Mouse (Mus musculus): ENCODE measurements around the gene Lrrc49. TPM values are rescaled to one million over a fixed set of nuclear protein-coding genes. Genes with fewer than 3 reads are reported as not detected.

Lrrc49 gene
- polyA plus RNA-seq, 1 experiment from 2014 or later: 83.5 TPM

DNA sequence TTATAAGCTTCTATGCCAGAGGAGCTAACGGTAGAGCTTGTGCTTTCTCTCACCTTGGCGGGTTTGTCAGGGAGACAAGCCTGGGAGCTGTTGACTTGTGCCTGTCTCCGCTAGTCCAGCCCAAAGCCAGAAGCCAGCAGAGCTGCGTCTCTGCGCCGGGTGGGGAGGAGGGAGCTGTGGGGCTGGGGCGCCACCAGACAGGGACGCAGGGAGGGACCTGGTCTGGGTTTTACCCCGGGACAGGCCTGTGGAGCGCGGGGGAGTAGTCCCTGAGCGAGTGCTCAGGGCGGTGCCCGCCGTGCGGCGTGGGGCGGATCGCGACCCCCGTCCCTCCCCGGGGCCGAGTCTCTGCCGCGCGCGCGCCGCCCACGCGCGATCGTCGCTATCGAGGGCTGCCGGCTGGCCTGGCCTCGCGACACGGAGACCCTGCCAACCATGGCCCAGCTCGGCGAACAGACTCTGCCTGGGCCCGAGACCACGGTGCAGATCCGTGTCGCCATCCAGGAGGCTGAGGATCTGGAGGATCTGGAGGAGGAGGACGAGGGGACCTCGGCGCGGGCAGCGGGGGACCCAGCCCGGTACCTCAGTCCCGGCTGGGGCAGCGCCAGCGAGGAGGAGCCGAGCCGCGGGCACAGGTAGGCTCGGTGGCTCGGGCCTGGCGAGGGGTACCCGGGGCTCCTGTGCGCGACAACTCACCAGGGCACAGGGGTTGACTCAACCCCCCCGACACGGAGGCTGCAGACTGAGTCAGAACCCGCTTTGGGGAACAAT, 25.0 kb upstream of the Lrrc49 start, which contains the start of gene Larp6:
TSS of gene Larp6 (plus strand) at position 219 of the 771 bp plus-strand sequence.
- Histone ChIP-seq H3K9me3 (replicated peaks; ENCODE audit: control insufficient read depth, low read length, poor library complexity, severe bottlenecking) (no peaks in the 10 kb centered on the region), H3K4me1 (ENCODE audit: control insufficient read depth, insufficient read depth, low read length) (peaks cover 25% of the 10 kb centered on the region), H3K27me3 (ENCODE audit: control insufficient read depth, insufficient read depth, low read depth, low read length) (no peaks in the 10 kb centered on the region), H3K9ac (ENCODE audit: low read depth, low read length) (peak within 1 kb of the TSS; percentile 96), H3K27ac (ENCODE audit: low read length) (peak within 1 kb of the TSS; percentile 74), H3K4me3 (ENCODE audit: low read depth, low read length) (peak within 1 kb of the TSS; percentile 72), H3K36me3 (ENCODE audit: control insufficient read depth, insufficient read depth, low read length) (no peaks in the 10 kb centered on the region), H3K4me2 (ENCODE audit: low read length) (peak within 1 kb of the TSS; percentile 89)
- peak; percentile 74 for ATAC-seq
- under 1% methylated on average over 62 of the region's 66 CpGs for WGBS

DNA sequence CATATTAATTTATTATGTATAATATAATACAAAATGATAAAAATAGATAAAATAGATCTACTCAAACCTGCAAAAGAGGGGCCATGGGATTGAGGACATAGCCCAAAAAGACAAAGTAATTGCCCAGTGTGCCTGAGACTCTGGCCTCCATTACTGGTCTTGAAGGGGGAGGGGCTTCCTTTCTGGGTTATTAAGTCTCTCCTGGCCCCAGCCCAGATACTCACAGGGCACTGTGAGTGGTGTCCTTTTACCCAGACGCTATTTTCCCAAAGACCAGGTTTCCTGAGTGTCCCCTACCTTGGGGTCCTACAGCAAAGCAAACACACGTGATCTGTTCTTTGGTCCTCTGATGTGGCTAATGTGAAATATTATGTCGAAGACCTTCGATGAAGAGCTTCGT, 24.1 kb upstream of the Lrrc49 start:
- Histone ChIP-seq H3K9ac (ENCODE audit: low read depth, low read length) (peak overlapping the region; percentile 16; the same call in 1 of the 2 replicates), H3K4me2 (ENCODE audit: low read length) (peak overlapping the region; percentile 89), H3K4me3 (ENCODE audit: low read depth, low read length) (no peak overlapping the region), H3K27ac (ENCODE audit: low read length) (0 out of 2 replicates have a peak overlapping the region, but pooled peaks have one; percentile 74), H3K9me3 (replicated peaks; ENCODE audit: control insufficient read depth, low read length, poor library complexity, severe bottlenecking) (no peaks in the 10 kb centered on the region), H3K36me3 (ENCODE audit: control insufficient read depth, insufficient read depth, low read length) (no peaks in the 10 kb centered on the region), H3K27me3 (ENCODE audit: control insufficient read depth, insufficient read depth, low read depth, low read length) (no peaks in the 10 kb centered on the region), H3K4me1 (ENCODE audit: control insufficient read depth, insufficient read depth, low read length) (peaks cover 25% of the 10 kb centered on the region)
- ATAC-seq: no peak
- WGBS: 82% methylated on average over 5 of the region's 5 CpGs

DNA sequence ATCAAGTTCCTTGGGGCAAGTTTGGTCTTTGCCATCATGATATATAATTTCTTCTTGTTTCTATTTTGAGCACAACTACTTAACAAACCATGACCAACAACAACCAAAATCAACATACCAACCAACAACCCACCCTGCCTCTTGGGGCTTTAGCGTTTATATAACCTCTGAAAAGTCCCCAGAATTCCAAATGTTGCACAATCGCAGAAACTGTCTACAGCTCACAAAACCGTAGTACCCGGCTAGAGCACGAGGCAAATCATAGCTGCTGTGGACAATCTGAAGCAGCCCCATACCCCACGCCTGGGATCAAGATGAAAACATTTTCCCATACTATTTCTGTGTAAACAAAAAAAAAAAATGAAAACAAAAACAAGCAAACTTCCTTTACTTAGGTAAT, 21.8 kb upstream of the Lrrc49 start:
- WGBS: 89% methylated on average over 6 of the region's 6 CpGs
- ATAC-seq: no peak

DNA sequence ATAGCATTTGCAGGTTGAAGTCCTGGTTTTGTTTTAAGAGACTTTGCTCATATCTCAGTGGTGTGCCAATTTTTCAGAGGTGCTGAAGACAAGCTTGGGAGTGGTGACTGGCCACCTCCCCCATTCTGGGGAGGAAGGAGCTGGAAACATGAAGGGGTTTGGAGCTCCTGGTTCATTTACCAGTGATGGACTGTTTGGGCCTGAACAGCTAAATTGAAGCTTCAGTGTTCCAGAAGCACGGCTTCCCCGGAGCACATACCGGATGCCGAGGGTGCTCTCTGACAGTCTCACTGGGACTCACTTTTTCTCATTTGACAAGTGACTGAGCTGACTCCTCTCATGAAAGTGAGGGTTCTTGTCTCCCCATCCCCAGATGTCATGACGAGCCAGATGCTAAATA, 20.6 kb upstream of the Lrrc49 start:
- H3K9ac ChIP-seq (ENCODE audit: low read depth, low read length): no peak overlapping the region
- no peaks in the 10 kb centered on the region for H3K9me3 ChIP-seq (replicated peaks; ENCODE audit: control insufficient read depth, low read length, poor library complexity, severe bottlenecking)
- ATAC-seq: no peak
- no peak overlapping the region for H3K4me2 ChIP-seq (ENCODE audit: low read length)
- no peaks in the 10 kb centered on the region for H3K36me3 ChIP-seq (ENCODE audit: control insufficient read depth, insufficient read depth, low read length)
- H3K4me3 ChIP-seq (ENCODE audit: low read depth, low read length): no peak overlapping the region
- 93% methylated on average over 5 of the region's 5 CpGs for WGBS
- no peak overlapping the region for H3K27ac ChIP-seq (ENCODE audit: low read length)
- H3K4me1 ChIP-seq (ENCODE audit: control insufficient read depth, insufficient read depth, low read length): peaks cover 10% of the 10 kb centered on the region
- no peaks in the 10 kb centered on the region for H3K27me3 ChIP-seq (ENCODE audit: control insufficient read depth, insufficient read depth, low read depth, low read length)

More for the DNA sequence above, 21.8 kb upstream of the Lrrc49 start:
- Histone ChIP-seq H3K36me3 (ENCODE audit: control insufficient read depth, insufficient read depth, low read length) (no peaks in the 10 kb centered on the region), H3K27me3 (ENCODE audit: control insufficient read depth, insufficient read depth, low read depth, low read length) (no peaks in the 10 kb centered on the region), H3K4me1 (ENCODE audit: control insufficient read depth, insufficient read depth, low read length) (peaks cover 19% of the 10 kb centered on the region), H3K9ac (ENCODE audit: low read depth, low read length) (no peak overlapping the region), H3K4me3 (ENCODE audit: low read depth, low read length) (no peak overlapping the region), H3K9me3 (replicated peaks; ENCODE audit: control insufficient read depth, low read length, poor library complexity, severe bottlenecking) (no peaks in the 10 kb centered on the region), H3K4me2 (ENCODE audit: low read length) (no peak overlapping the region), H3K27ac (ENCODE audit: low read length) (no peak overlapping the region)

DNA sequence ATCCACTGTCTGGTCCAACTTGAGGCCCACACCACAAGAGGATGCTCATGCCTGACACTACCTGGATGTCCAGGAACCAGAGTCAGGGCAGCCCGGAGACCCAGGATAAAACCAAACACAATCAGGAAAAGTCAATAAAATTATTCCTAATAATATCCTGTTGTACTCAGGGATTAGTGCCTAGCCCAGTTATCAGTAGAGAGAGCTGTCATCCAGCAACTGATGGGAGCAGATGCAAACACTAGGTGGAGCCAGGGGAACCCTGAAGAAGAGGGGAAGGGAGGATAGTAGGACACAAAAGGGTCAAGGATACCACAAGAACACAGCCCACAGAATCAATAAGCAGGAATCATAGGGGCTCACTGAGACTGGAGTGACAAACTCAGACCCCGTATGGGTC, 19.6 kb upstream of the Lrrc49 start:
- Histone ChIP-seq H3K27me3 (ENCODE audit: control insufficient read depth, insufficient read depth, low read depth, low read length) (no peaks in the 10 kb centered on the region), H3K36me3 (ENCODE audit: control insufficient read depth, insufficient read depth, low read length) (no peaks in the 10 kb centered on the region), H3K27ac (ENCODE audit: low read length) (no peak overlapping the region), H3K4me3 (ENCODE audit: low read depth, low read length) (no peak overlapping the region), H3K9me3 (replicated peaks; ENCODE audit: control insufficient read depth, low read length, poor library complexity, severe bottlenecking) (no peaks in the 10 kb centered on the region), H3K4me2 (ENCODE audit: low read length) (no peak overlapping the region), H3K4me1 (ENCODE audit: control insufficient read depth, insufficient read depth, low read length) (peaks cover 7% of the 10 kb centered on the region), H3K9ac (ENCODE audit: low read depth, low read length) (no peak overlapping the region)
- 94% methylated on average over 2 of the region's 2 CpGs for WGBS
- ATAC-seq: no peak

DNA sequence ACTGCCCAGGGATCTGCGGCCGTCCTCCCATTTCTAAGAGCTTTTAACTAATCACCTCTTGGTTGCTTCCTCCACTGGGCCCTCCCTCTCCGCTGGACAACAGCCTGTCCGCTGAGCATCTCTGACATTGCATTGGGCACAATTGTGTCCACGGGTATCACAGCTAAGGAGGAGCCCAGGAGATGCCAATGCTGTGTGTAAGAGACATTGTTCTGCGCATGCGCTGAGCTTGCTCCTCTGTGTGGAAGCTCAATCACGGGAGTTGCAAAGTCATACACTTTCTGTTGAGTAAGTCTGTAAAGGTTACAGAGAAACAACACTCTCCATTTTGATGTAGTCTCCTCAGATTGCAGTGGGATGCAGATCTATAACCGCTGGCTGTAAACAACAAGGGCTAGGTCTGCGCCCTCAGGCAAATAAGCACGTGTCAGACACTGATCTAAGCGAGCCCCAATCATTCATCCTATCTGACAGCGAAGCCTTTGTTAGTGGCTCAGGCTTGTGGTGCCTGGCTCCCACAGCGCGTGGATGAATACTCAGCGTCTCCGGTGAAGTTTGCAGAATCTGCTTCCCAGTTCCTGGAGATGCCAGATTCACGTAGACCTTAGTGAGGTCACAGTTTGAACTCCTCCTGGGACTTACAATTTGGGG, 11.7 kb upstream of the Lrrc49 start:
- Histone ChIP-seq H3K27ac (ENCODE audit: low read length) (no peak overlapping the region), H3K27me3 (ENCODE audit: control insufficient read depth, insufficient read depth, low read depth, low read length) (no peaks in the 10 kb centered on the region), H3K9me3 (replicated peaks; ENCODE audit: control insufficient read depth, low read length, poor library complexity, severe bottlenecking) (no peaks in the 10 kb centered on the region), H3K4me3 (ENCODE audit: low read depth, low read length) (no peak overlapping the region), H3K4me1 (ENCODE audit: control insufficient read depth, insufficient read depth, low read length) (no peaks in the 10 kb centered on the region; the same call in 1 of the 2 replicates), H3K9ac (ENCODE audit: low read depth, low read length) (no peak overlapping the region), H3K4me2 (ENCODE audit: low read length) (0 out of 2 replicates have a peak overlapping the region, but pooled peaks have one; percentile 14), H3K36me3 (ENCODE audit: control insufficient read depth, insufficient read depth, low read length) (no peaks in the 10 kb centered on the region)
- ATAC-seq: no peak
- WGBS: 71% methylated on average over 18 of the region's 18 CpGs

DNA sequence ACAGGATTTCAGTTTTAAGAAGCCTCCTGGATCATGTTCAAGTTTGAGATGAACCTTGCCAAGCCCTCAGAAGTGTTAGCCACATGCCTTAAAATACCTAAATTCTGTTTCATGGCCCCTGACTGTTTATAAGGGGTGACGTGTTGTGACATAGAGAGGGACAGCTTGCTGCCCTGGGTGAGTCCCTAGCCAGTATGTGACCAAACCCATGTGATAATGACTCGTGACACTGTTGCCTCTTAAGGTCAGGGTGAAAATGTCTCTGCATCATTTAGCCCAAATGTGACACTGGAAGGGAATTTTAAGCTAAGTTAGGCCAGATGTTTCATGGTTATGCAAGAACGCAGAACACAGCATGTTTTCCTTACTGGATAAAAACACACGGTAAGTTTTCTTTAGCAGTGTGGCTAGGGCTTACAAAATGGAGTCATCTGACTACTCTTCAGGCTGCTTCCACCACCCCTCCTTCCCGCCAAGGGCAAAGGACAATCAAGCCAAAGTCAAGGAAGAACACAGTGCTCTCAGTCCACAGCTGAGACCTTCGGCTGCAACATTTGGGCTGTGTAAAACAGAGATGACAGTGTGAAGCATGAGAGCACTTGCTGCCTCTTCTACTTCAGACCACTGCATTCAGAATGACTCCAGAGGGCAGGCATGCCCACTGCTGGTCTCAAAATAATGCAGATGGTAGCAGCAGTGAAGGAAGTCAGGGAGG, 8.5 kb upstream of the Lrrc49 start:
- H3K4me2 ChIP-seq (ENCODE audit: low read length): no peak overlapping the region
- H3K9me3 ChIP-seq (replicated peaks; ENCODE audit: control insufficient read depth, low read length, poor library complexity, severe bottlenecking): no peaks in the 10 kb centered on the region
- H3K4me1 ChIP-seq (ENCODE audit: control insufficient read depth, insufficient read depth, low read length): no peaks in the 10 kb centered on the region; the same call in 1 of the 2 replicates
- no peak overlapping the region for H3K9ac ChIP-seq (ENCODE audit: low read depth, low read length)
- 80% methylated on average over 6 of the region's 6 CpGs for WGBS
- no peaks in the 10 kb centered on the region for H3K36me3 ChIP-seq (ENCODE audit: control insufficient read depth, insufficient read depth, low read length)
- ATAC-seq: no peak
- no peak overlapping the region for H3K4me3 ChIP-seq (ENCODE audit: low read depth, low read length)
- no peaks in the 10 kb centered on the region for H3K27me3 ChIP-seq (ENCODE audit: control insufficient read depth, insufficient read depth, low read depth, low read length)
- H3K27ac ChIP-seq (ENCODE audit: low read length): no peak overlapping the region

DNA sequence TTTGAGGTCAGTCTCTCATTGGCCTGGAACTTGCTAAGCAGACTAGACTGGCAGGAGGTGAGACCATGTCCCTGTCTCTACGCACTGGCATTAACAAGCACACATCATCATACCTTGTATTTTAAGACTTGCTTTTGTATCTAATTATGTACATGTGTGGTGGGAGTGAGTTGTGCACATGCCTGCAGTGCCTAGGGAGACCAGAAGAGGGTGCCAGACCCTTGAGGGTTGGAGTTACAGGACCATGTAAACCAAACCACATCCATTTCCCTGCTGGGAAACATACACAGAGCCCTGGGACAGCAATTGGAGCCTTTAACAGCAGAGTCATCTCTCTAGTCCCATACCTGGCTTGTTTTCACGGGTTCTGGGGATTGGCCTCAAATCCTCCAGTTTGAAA, 6.0 kb upstream of the Lrrc49 start:
- Histone ChIP-seq H3K9me3 (replicated peaks; ENCODE audit: control insufficient read depth, low read length, poor library complexity, severe bottlenecking) (no peaks in the 10 kb centered on the region), H3K36me3 (ENCODE audit: control insufficient read depth, insufficient read depth, low read length) (no peaks in the 10 kb centered on the region), H3K27me3 (ENCODE audit: control insufficient read depth, insufficient read depth, low read depth, low read length) (no peaks in the 10 kb centered on the region), H3K4me2 (ENCODE audit: low read length) (no peak overlapping the region), H3K9ac (ENCODE audit: low read depth, low read length) (no peak overlapping the region), H3K27ac (ENCODE audit: low read length) (no peak overlapping the region), H3K4me3 (ENCODE audit: low read depth, low read length) (no peak overlapping the region), H3K4me1 (ENCODE audit: control insufficient read depth, insufficient read depth, low read length) (no peaks in the 10 kb centered on the region)
- ATAC-seq: no peak
- WGBS: 72% methylated on average over 2 of the region's 2 CpGs
